Mouse (Mus musculus): ENCODE measurements around the gene B230118H07Rik. TPM values are rescaled to one million over a fixed set of nuclear protein-coding genes. Genes with fewer than 3 reads are reported as not detected.

The B230118H07Rik gene
- 79.7 TPM for polyA plus RNA-seq (2014; fragmentation: Illumina TruSeq; extraction: RNeasy Lipid Tissue Mini Kit (QIAGEN cat#74804); ENCODE audit: low read depth, low replicate concordance)

DNA sequence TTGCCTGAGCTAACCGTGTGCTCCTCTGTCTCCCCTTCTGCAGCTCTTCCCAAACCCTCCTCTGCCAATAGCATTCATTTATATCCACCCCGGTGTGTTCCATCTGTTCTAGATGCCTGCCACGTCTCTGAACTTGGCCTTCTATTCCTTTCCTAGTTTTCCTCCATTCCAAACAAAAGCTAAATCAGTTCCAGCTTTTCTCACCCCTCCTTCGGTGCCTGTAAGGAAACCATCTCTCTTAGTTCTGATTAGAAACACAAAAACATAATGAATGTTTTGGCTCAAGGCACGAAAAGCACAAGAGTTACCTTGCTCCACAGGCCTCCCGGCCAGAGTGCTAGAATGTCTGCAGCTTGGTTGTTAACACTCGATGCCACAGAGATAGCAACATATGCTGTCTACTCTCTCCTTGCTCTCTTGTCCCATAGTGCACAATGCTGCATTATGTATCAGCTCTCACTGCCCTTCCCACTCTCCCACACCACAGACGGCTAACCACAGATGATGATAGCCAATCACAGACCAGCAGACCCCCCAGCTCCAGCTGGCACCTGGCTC is at the start of gene B230118H07Rik, which contains the start of gene Rag1:
B230118H07Rik (minus strand) TSS at position 419 of the 558 bp plus-strand sequence.
Rag1 (minus strand) TSS at position 388 of the 558 bp plus-strand sequence.

DNA sequence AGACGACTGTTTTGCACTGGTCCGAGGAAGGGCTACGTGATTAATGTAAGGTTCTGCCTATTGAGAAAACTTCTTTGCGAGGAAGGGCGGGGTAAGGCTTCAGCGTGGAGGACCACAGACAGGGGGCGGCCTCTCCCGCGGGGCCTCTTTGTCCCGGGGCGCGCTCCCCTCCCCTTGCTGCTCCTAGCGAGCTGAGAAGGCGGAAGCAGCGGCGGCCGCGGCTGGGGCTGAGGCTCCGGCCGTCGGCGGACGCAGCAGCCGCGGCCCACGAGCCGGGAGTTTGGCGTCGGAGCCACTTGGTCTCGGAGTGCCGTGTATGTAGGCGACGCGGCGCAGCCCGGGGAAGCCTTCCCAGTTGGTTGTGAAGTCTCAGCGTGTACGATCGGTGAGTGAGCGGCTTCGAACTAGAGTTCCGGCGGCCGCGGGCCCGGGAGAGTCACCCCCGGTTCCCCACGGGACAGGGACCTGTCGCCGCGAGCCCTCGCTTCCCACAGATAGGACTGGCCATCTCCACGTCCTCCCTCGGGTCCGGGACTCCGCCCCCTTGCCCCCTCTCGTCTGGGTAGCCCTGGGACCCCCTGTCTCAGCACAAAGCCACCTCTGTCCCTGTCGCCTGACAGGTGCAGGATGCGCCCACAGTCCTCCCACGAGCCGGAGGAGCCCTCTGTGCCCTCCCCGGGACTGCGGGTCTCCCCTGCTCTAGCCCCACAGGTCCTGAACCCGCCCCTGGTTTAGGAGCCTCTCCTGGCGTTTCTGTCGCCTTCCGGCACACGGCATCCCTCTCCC is 29.1 kb upstream of the B230118H07Rik start, which contains the start of gene Traf6:
Traf6 (plus strand) TSS at position 194 of the 786 bp plus-strand sequence.

DNA sequence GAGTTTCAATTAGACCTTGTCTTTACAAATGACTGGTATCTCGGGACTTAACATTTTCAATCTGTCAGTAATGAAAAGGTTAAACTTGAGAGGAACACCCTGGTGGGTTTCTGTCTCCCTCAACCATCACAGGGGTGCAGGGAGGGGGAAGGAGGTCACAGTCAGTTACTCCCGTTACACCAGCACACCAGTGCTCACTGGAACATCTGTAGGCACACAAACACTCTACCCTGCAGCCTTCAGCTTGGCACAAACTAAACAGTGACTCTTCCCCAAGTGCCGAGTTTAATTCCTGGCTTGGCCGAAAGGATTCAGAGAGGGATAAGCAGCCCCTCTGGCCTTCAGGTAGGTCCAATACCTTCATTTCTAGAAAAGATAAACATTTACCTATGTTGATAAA is 24.8 kb downstream of the B230118H07Rik start, which contains the start of gene Rag2:
Rag2 (plus strand) TSS at position 193 of the 400 bp plus-strand sequence.

Other genes with a start within 250 kb of the B230118H07Rik start
- gene Rag2, start 24.8 kb downstream of the B230118H07Rik start, polyA plus RNA-seq (2014; fragmentation: Illumina TruSeq; extraction: RNeasy Lipid Tissue Mini Kit (QIAGEN cat#74804); ENCODE audit: low read depth, low replicate concordance) = not detected
- not detected for gene Rag1, start within 50 bp of the B230118H07Rik start, polyA plus RNA-seq (2014; fragmentation: Illumina TruSeq; extraction: RNeasy Lipid Tissue Mini Kit (QIAGEN cat#74804); ENCODE audit: low read depth, low replicate concordance)
- 11.7 TPM for gene Traf6, start 28.9 kb upstream of the B230118H07Rik start, polyA plus RNA-seq (2014; fragmentation: Illumina TruSeq; extraction: RNeasy Lipid Tissue Mini Kit (QIAGEN cat#74804); ENCODE audit: low read depth, low replicate concordance)
- 0.77 TPM for gene Prr5l, start 233.5 kb upstream of the B230118H07Rik start, polyA plus RNA-seq (2014; fragmentation: Illumina TruSeq; extraction: RNeasy Lipid Tissue Mini Kit (QIAGEN cat#74804); ENCODE audit: low read depth, low replicate concordance)
- gene Commd9, start 236.7 kb upstream of the B230118H07Rik start, polyA plus RNA-seq (2014; fragmentation: Illumina TruSeq; extraction: RNeasy Lipid Tissue Mini Kit (QIAGEN cat#74804); ENCODE audit: low read depth, low replicate concordance) = 2.3 TPM